ENCODE assay signal across 26 mouse cellular contexts in genomic region chr4:33470671-33471302, GRCm38 (mm10).
DNase-seq lines count a peak whose midpoint lies in the region; ATAC-seq and TF ChIP-seq lines count a peak whose summit lies in the region.
"Had no signal": no experiment of that assay in that cellular context is flagged by ENCODE, and none has a peak within 500 bp of the region (broad histone marks: within the 10 kb centered on the region; RNA-seq: fewer than 3 reads in every experiment).

No protein-coding gene starts in this region.

- 0 out of 2 replicates have a peak, but pooled peaks have one; percentile 49 for ATAC-seq in intestine, embryonic 15.5 days
- no peak for ATAC-seq in intestine, postnatal 0 days
- peak; percentile 66 for ATAC-seq in erythroid progenitor cell, adult 5-6 weeks (replicated peaks; ENCODE audit: low FRiP score, poor library complexity, severe bottlenecking)
- ATAC-seq in liver, embryonic 13.5 days (ENCODE audit: low read depth): peak; percentile 73
- ATAC-seq in forebrain, embryonic 16.5 days: no peak
- ATAC-seq: forebrain, embryonic 13.5 days; midbrain, embryonic 16.5 days; Patski had no signal

- no peaks in the 10 kb centered on the region for H3K36me3 ChIP-seq in intestine, embryonic 15.5 days
- H3K36me3 ChIP-seq in intestine, postnatal 0 days (ENCODE audit: control insufficient read depth, insufficient read depth): no peaks in the 10 kb centered on the region
- H3K36me3 ChIP-seq in liver, embryonic 13.5 days: no peaks in the 10 kb centered on the region
- 0 out of 2 replicates have a peak, but pooled peaks cover 2% of the 10 kb centered on the region for H3K36me3 ChIP-seq in forebrain, embryonic 16.5 days (ENCODE audit: control insufficient read depth, insufficient read depth)
- H3K36me3 ChIP-seq: limb, embryonic 10.5 days; limb, embryonic 15.5 days; lung, embryonic 15.5 days had no signal

- no peak overlapping the region for H3K4me3 ChIP-seq in intestine, embryonic 15.5 days (replicated peaks)
- H3K4me3 ChIP-seq in intestine, postnatal 0 days (ENCODE audit: low read depth, low read length): no peak overlapping the region
- no peak overlapping the region for H3K4me3 ChIP-seq in liver, embryonic 13.5 days (replicated peaks)
- H3K4me3 ChIP-seq in forebrain, embryonic 16.5 days (replicated peaks; ENCODE audit: low read length): no peak overlapping the region
- H3K4me3 ChIP-seq: forebrain, embryonic 13.5 days; limb, embryonic 10.5 days; limb, embryonic 15.5 days; lung, embryonic 15.5 days had no signal

- H3K4me2 ChIP-seq in intestine, embryonic 15.5 days (replicated peaks): no peak overlapping the region
- H3K4me2 ChIP-seq in intestine, postnatal 0 days (replicated peaks; ENCODE audit: low read depth): no peak overlapping the region
- H3K4me2 ChIP-seq in liver, embryonic 13.5 days: peak overlapping the region; percentile 39
- no peak overlapping the region for H3K4me2 ChIP-seq in forebrain, embryonic 16.5 days (ENCODE audit: low read length)
- H3K4me2 ChIP-seq: forebrain, embryonic 13.5 days; hindbrain, embryonic 14.5 days; limb, embryonic 15.5 days; lung, embryonic 15.5 days; midbrain, embryonic 11.5 days had no signal

- WGBS in intestine, embryonic 15.5 days: 98% methylated on average over 1 of the region's 1 CpGs
- WGBS in intestine, postnatal 0 days: 94% methylated on average over 1 of the region's 1 CpGs
- 42% methylated on average over 1 of the region's 1 CpGs for WGBS in liver, embryonic 13.5 days (ENCODE audit: insufficient replicate concordance)
- 100% methylated on average over 1 of the region's 1 CpGs for WGBS in forebrain, embryonic 16.5 days

- DNase-seq in liver, embryonic 13.5 days: peak; percentile 34
- no peak for DNase-seq in cerebellum, postnatal 10 days
- DNase-seq in adrenal gland, postnatal 36 days: no peak
- DNase-seq: adrenal gland, postnatal 14 days; cerebellum, adult 9-10 months; gastrocnemius, postnatal 14 days; heart, postnatal 4 days; kidney, adult 8-10 months; kidney, postnatal 4 days; right cerebral cortex, adult 18-20 months; spleen, adult 18-20 months; thymus, postnatal 4 days had no signal

- TF ChIP-seq CTCF in intestine, postnatal 0 days (IDR thresholded peaks at IDR 0.05; ENCODE audit: low read depth): no peak

- H3K9ac ChIP-seq in intestine, embryonic 15.5 days: no peak overlapping the region
- no peak overlapping the region for H3K9ac ChIP-seq in intestine, postnatal 0 days (ENCODE audit: low read depth, low read length)
- H3K9ac ChIP-seq in liver, embryonic 13.5 days: peak overlapping the region; percentile 63
- H3K9ac ChIP-seq in forebrain, embryonic 16.5 days (replicated peaks; ENCODE audit: low read depth, low read length): no peak overlapping the region
- H3K9ac ChIP-seq: forebrain, embryonic 13.5 days; hindbrain, embryonic 14.5 days; limb, embryonic 15.5 days; lung, embryonic 15.5 days had no signal

- no peaks in the 10 kb centered on the region for H3K4me1 ChIP-seq in intestine, embryonic 15.5 days (replicated peaks)
- H3K4me1 ChIP-seq in intestine, postnatal 0 days (replicated peaks; ENCODE audit: control insufficient read depth, insufficient read depth, low read length): no peaks in the 10 kb centered on the region
- peaks cover 60% of the 10 kb centered on the region for H3K4me1 ChIP-seq in liver, embryonic 13.5 days (replicated peaks)
- no peaks in the 10 kb centered on the region for H3K4me1 ChIP-seq in forebrain, embryonic 16.5 days (replicated peaks; ENCODE audit: control insufficient read depth, insufficient read depth, low read length)
- H3K4me1 ChIP-seq: forebrain, embryonic 13.5 days; limb, embryonic 10.5 days; limb, embryonic 15.5 days had no signal

- no peak overlapping the region for H3K27ac ChIP-seq in intestine, embryonic 15.5 days
- H3K27ac ChIP-seq in intestine, postnatal 0 days (ENCODE audit: low read depth, low read length): no peak overlapping the region
- H3K27ac ChIP-seq in liver, embryonic 13.5 days: peak overlapping the region; percentile 94
- no peak overlapping the region for H3K27ac ChIP-seq in forebrain, embryonic 16.5 days (ENCODE audit: low read length)
- H3K27ac ChIP-seq: forebrain, embryonic 13.5 days; hindbrain, embryonic 14.5 days; kidney, postnatal 0 days; limb, embryonic 10.5 days; limb, embryonic 15.5 days; lung, embryonic 15.5 days had no signal

- H3K27me3 ChIP-seq in intestine, embryonic 15.5 days (replicated peaks): no peaks in the 10 kb centered on the region
- H3K27me3 ChIP-seq in intestine, postnatal 0 days (replicated peaks; ENCODE audit: control insufficient read depth, insufficient read depth, low read length): no peaks in the 10 kb centered on the region
- H3K27me3 ChIP-seq in liver, embryonic 13.5 days: no peaks in the 10 kb centered on the region
- no peaks in the 10 kb centered on the region for H3K27me3 ChIP-seq in forebrain, embryonic 16.5 days (replicated peaks; ENCODE audit: control insufficient read depth, insufficient read depth, low read length)
- H3K27me3 ChIP-seq: forebrain, embryonic 13.5 days; limb, embryonic 15.5 days; lung, embryonic 15.5 days; Patski had no signal

- H3K9me3 ChIP-seq in intestine, embryonic 15.5 days: no peaks in the 10 kb centered on the region
- no peaks in the 10 kb centered on the region for H3K9me3 ChIP-seq in intestine, postnatal 0 days (ENCODE audit: control insufficient read depth)
- H3K9me3 ChIP-seq in liver, embryonic 13.5 days (replicated peaks): no peaks in the 10 kb centered on the region
- H3K9me3 ChIP-seq in forebrain, embryonic 16.5 days (ENCODE audit: control insufficient read depth, low read length): no peaks in the 10 kb centered on the region
- H3K9me3 ChIP-seq: forebrain, embryonic 13.5 days; G1E; limb, embryonic 10.5 days; limb, embryonic 15.5 days; lung, embryonic 15.5 days had no signal

Comparison
In these comparisons a context has a peak if more than half of its experiments do, and no peak if none do; other contexts are left out.
1. ATAC-seq: peak in intestine, embryonic 15.5 days (single experiment), erythroid progenitor cell, adult 5-6 weeks (single experiment) and liver, embryonic 13.5 days (single experiment); none in intestine, postnatal 0 days (single experiment) and forebrain, embryonic 16.5 days (single experiment).